Mouse (Mus musculus): ENCODE measurements around the gene Gsdma3. TPM values are rescaled to one million over a fixed set of nuclear protein-coding genes. Genes with fewer than 3 reads are reported as not detected.
"Not testable (repeated sequence)": the region's sequence is repeated elsewhere in the genome, so short reads cannot be mapped to it uniquely, and the experiment has no call there.

Gsdma3 gene
- polyA plus RNA-seq, 1 experiment from 2014 or later: not detected

- H3K4me1 ChIP-seq (ENCODE audit: control insufficient read depth, insufficient read depth, low read length); ATAC-seq (ENCODE audit: insufficient number of reproducible peaks, insufficient read depth, low FRiP score, low read depth); H3K4me2 ChIP-seq (replicated peaks; ENCODE audit: low read depth, low read length); H3K27ac ChIP-seq (ENCODE audit: low read length); H3K36me3 ChIP-seq (ENCODE audit: control insufficient read depth, insufficient read depth, low read length); H3K27me3 ChIP-seq (ENCODE audit: control insufficient read depth, insufficient read depth, low read length); H3K9ac ChIP-seq (replicated peaks; ENCODE audit: low read depth, low read length); H3K9me3 ChIP-seq (ENCODE audit: control insufficient read depth, low read depth, low read length); H3K4me3 ChIP-seq (ENCODE audit: low read depth, low read length): not testable (repeated sequence)
- WGBS: 34% methylated on average over 10 of the region's 10 CpGs
Measured at GRCm38 (mm10) chr11:98635312-98635970, 9.3 kb downstream of the Gsdma3 start.

GRCm38 (mm10) chr11:98637501-98637900 lies 11.3 kb downstream of the Gsdma3 start:
- no peak overlapping the region for H3K27ac ChIP-seq (ENCODE audit: low read length)
- H3K27me3 ChIP-seq (ENCODE audit: control insufficient read depth, insufficient read depth, low read length): no peaks in the 10 kb centered on the region
- no peak overlapping the region for H3K4me2 ChIP-seq (replicated peaks; ENCODE audit: low read depth, low read length)
- no peak overlapping the region for H3K4me3 ChIP-seq (ENCODE audit: low read depth, low read length)
- ATAC-seq (ENCODE audit: insufficient number of reproducible peaks, insufficient read depth, low FRiP score, low read depth): no peak
- H3K9ac ChIP-seq (replicated peaks; ENCODE audit: low read depth, low read length): no peak overlapping the region
- H3K9me3 ChIP-seq (ENCODE audit: control insufficient read depth, low read depth, low read length): no peaks in the 10 kb centered on the region
- no peaks in the 10 kb centered on the region for H3K36me3 ChIP-seq (ENCODE audit: control insufficient read depth, insufficient read depth, low read length)
- WGBS: 79% methylated on average over 1 of the region's 1 CpGs
- no peaks in the 10 kb centered on the region for H3K4me1 ChIP-seq (ENCODE audit: control insufficient read depth, insufficient read depth, low read length)

GRCm38 (mm10) chr11:98640091-98640490 lies 13.9 kb downstream of the Gsdma3 start:
- H3K27me3 ChIP-seq (ENCODE audit: control insufficient read depth, insufficient read depth, low read length): no peaks in the 10 kb centered on the region
- no peak overlapping the region for H3K4me2 ChIP-seq (replicated peaks; ENCODE audit: low read depth, low read length)
- no peaks in the 10 kb centered on the region for H3K4me1 ChIP-seq (ENCODE audit: control insufficient read depth, insufficient read depth, low read length)
- H3K4me3 ChIP-seq (ENCODE audit: low read depth, low read length): no peak overlapping the region
- H3K27ac ChIP-seq (ENCODE audit: low read length): no peak overlapping the region
- no peak overlapping the region for H3K9ac ChIP-seq (replicated peaks; ENCODE audit: low read depth, low read length)
- H3K36me3 ChIP-seq (ENCODE audit: control insufficient read depth, insufficient read depth, low read length): no peaks in the 10 kb centered on the region
- no peak for ATAC-seq (ENCODE audit: insufficient number of reproducible peaks, insufficient read depth, low FRiP score, low read depth)
- WGBS: 54% methylated on average over 5 of the region's 5 CpGs
- no peaks in the 10 kb centered on the region for H3K9me3 ChIP-seq (ENCODE audit: control insufficient read depth, low read depth, low read length)

GRCm38 (mm10) chr11:98644757-98645156 lies 18.6 kb downstream of the Gsdma3 start:
- Histone ChIP-seq H3K9me3 (ENCODE audit: control insufficient read depth, low read depth, low read length) (no peaks in the 10 kb centered on the region), H3K4me3 (ENCODE audit: low read depth, low read length) (no peak overlapping the region), H3K4me2 (replicated peaks; ENCODE audit: low read depth, low read length) (no peak overlapping the region), H3K4me1 (ENCODE audit: control insufficient read depth, insufficient read depth, low read length) (no peaks in the 10 kb centered on the region), H3K9ac (replicated peaks; ENCODE audit: low read depth, low read length) (no peak overlapping the region), H3K36me3 (ENCODE audit: control insufficient read depth, insufficient read depth, low read length) (no peaks in the 10 kb centered on the region), H3K27ac (ENCODE audit: low read length) (no peak overlapping the region), H3K27me3 (ENCODE audit: control insufficient read depth, insufficient read depth, low read length) (no peaks in the 10 kb centered on the region)
- ATAC-seq (ENCODE audit: insufficient number of reproducible peaks, insufficient read depth, low FRiP score, low read depth): no peak
- WGBS: 73% methylated on average over 3 of the region's 3 CpGs

GRCm38 (mm10) chr11:98645946-98646345 lies 19.8 kb downstream of the Gsdma3 start:
- H3K9me3 ChIP-seq (ENCODE audit: control insufficient read depth, low read depth, low read length): no peaks in the 10 kb centered on the region
- no peaks in the 10 kb centered on the region for H3K36me3 ChIP-seq (ENCODE audit: control insufficient read depth, insufficient read depth, low read length)
- H3K27me3 ChIP-seq (ENCODE audit: control insufficient read depth, insufficient read depth, low read length): 0 out of 2 replicates have a peak, but pooled peaks cover 2% of the 10 kb centered on the region
- WGBS: 64% methylated on average over 2 of the region's 2 CpGs
- no peak overlapping the region for H3K27ac ChIP-seq (ENCODE audit: low read length)
- no peak for ATAC-seq (ENCODE audit: insufficient number of reproducible peaks, insufficient read depth, low FRiP score, low read depth)
- no peaks in the 10 kb centered on the region for H3K4me1 ChIP-seq (ENCODE audit: control insufficient read depth, insufficient read depth, low read length)
- no peak overlapping the region for H3K4me3 ChIP-seq (ENCODE audit: low read depth, low read length)
- no peak overlapping the region for H3K4me2 ChIP-seq (replicated peaks; ENCODE audit: low read depth, low read length)
- H3K9ac ChIP-seq (replicated peaks; ENCODE audit: low read depth, low read length): no peak overlapping the region

- no peaks in the 10 kb centered on the region for H3K4me1 ChIP-seq (ENCODE audit: control insufficient read depth, insufficient read depth, low read length)
- no peaks in the 10 kb centered on the region for H3K9me3 ChIP-seq (ENCODE audit: control insufficient read depth, low read depth, low read length)
- H3K4me3 ChIP-seq (ENCODE audit: low read depth, low read length): no peak within 1 kb of the TSS
- H3K36me3 ChIP-seq (ENCODE audit: control insufficient read depth, insufficient read depth, low read length): no peaks in the 10 kb centered on the region
- no peak within 1 kb of the TSS for H3K27ac ChIP-seq (ENCODE audit: low read length)
- WGBS: 47% methylated on average over 2 of the region's 2 CpGs
- ATAC-seq (ENCODE audit: insufficient number of reproducible peaks, insufficient read depth, low FRiP score, low read depth): no peak
- 0 out of 2 replicates have a peak, but pooled peaks cover 2% of the 10 kb centered on the region for H3K27me3 ChIP-seq (ENCODE audit: control insufficient read depth, insufficient read depth, low read length)
- no peak within 1 kb of the TSS for H3K9ac ChIP-seq (replicated peaks; ENCODE audit: low read depth, low read length)
- H3K4me2 ChIP-seq (replicated peaks; ENCODE audit: low read depth, low read length): no peak within 1 kb of the TSS
Measured at GRCm38 (mm10) chr11:98646459-98646858, 20.3 kb downstream of the Gsdma3 start, which contains the start of gene Gsdma2. Gsdma2 (plus strand) TSS chr11:98646759.

GRCm38 (mm10) chr11:98655076-98655475 lies 28.9 kb downstream of the Gsdma3 start:
- not testable (repeated sequence) for H3K4me3 ChIP-seq (ENCODE audit: low read depth, low read length); H3K9me3 ChIP-seq (ENCODE audit: control insufficient read depth, low read depth, low read length); H3K4me2 ChIP-seq (replicated peaks; ENCODE audit: low read depth, low read length); H3K27ac ChIP-seq (ENCODE audit: low read length); ATAC-seq (ENCODE audit: insufficient number of reproducible peaks, insufficient read depth, low FRiP score, low read depth); H3K36me3 ChIP-seq (ENCODE audit: control insufficient read depth, insufficient read depth, low read length); H3K9ac ChIP-seq (replicated peaks; ENCODE audit: low read depth, low read length); H3K4me1 ChIP-seq (ENCODE audit: control insufficient read depth, insufficient read depth, low read length); H3K27me3 ChIP-seq (ENCODE audit: control insufficient read depth, insufficient read depth, low read length)
- 17% methylated on average over 7 of the region's 7 CpGs for WGBS

- Histone ChIP-seq H3K9ac (replicated peaks; ENCODE audit: low read depth, low read length) (no peak overlapping the region), H3K9me3 (ENCODE audit: control insufficient read depth, low read depth, low read length) (no peaks in the 10 kb centered on the region), H3K4me3 (ENCODE audit: low read depth, low read length) (no peak overlapping the region), H3K36me3 (ENCODE audit: control insufficient read depth, insufficient read depth, low read length) (no peaks in the 10 kb centered on the region), H3K27ac (ENCODE audit: low read length) (no peak overlapping the region), H3K4me2 (replicated peaks; ENCODE audit: low read depth, low read length) (no peak overlapping the region), H3K27me3 (ENCODE audit: control insufficient read depth, insufficient read depth, low read length) (no peaks in the 10 kb centered on the region), H3K4me1 (ENCODE audit: control insufficient read depth, insufficient read depth, low read length) (no peaks in the 10 kb centered on the region)
- no peak for ATAC-seq (ENCODE audit: insufficient number of reproducible peaks, insufficient read depth, low FRiP score, low read depth)
- whole genome bisulfite sequencing: 12% methylated on average over 6 of the region's 6 CpGs
Measured at GRCm38 (mm10) chr11:98660517-98660916, 34.4 kb downstream of the Gsdma3 start.

- no peak within 1 kb of the TSS for H3K4me3 ChIP-seq (ENCODE audit: low read depth, low read length)
- no peaks in the 10 kb centered on the region for H3K9me3 ChIP-seq (ENCODE audit: control insufficient read depth, low read depth, low read length)
- no peaks in the 10 kb centered on the region for H3K27me3 ChIP-seq (ENCODE audit: control insufficient read depth, insufficient read depth, low read length)
- no peak within 1 kb of the TSS for H3K9ac ChIP-seq (replicated peaks; ENCODE audit: low read depth, low read length)
- 0 out of 2 replicates have a peak, but pooled peaks have one; percentile 49 for ATAC-seq (ENCODE audit: insufficient number of reproducible peaks, insufficient read depth, low FRiP score, low read depth)
- H3K4me1 ChIP-seq (ENCODE audit: control insufficient read depth, insufficient read depth, low read length): no peaks in the 10 kb centered on the region
- H3K4me2 ChIP-seq (replicated peaks; ENCODE audit: low read depth, low read length): no peak within 1 kb of the TSS
- WGBS: 25% methylated on average over 4 of the region's 4 CpGs
- no peaks in the 10 kb centered on the region for H3K36me3 ChIP-seq (ENCODE audit: control insufficient read depth, insufficient read depth, low read length)
- no peak within 1 kb of the TSS for H3K27ac ChIP-seq (ENCODE audit: low read length)
Measured at GRCm38 (mm10) chr11:98664091-98664490, 37.9 kb downstream of the Gsdma3 start, which contains the start of gene Gsdma. Gsdma (plus strand) TSS chr11:98664351.
